Mouse (Mus musculus): Measurements from ENCODE around the gene Slc4a1.

Gene Slc4a1

GRCm38 (mm10) chr11:102327250-102327649 lies 38.8 kb downstream of the Slc4a1 start:
- no peak for DNase-seq (ENCODE audit: low read depth, low spot score)

- DNase-seq (ENCODE audit: low read depth, low spot score): no peak
Measured at GRCm38 (mm10) chr11:102323516-102323915, 42.5 kb downstream of the Slc4a1 start.

GRCm38 (mm10) chr11:102321931-102322330 lies 44.1 kb downstream of the Slc4a1 start:
- DNase-seq (ENCODE audit: low read depth, low spot score): no peak

GRCm38 (mm10) chr11:102320686-102321005 lies 45.4 kb downstream of the Slc4a1 start:
- no peak for DNase-seq (ENCODE audit: low read depth, low spot score)

- DNase-seq (ENCODE audit: low read depth, low spot score): peak; percentile 56
Measured at GRCm38 (mm10) chr11:102319941-102320685, 45.9 kb downstream of the Slc4a1 start.

GRCm38 (mm10) chr11:102319410-102319792 lies 46.6 kb downstream of the Slc4a1 start, which contains the start of gene Ubtf:
Gene Ubtf (minus strand): TSS chr11:102319742.
- peak; percentile 49 for DNase-seq (ENCODE audit: low read depth, low spot score)

GRCm38 (mm10) chr11:102318576-102319409 lies 47.2 kb downstream of the Slc4a1 start:
- DNase-seq (ENCODE audit: low read depth, low spot score): no peak

- peak; percentile 55 for DNase-seq (ENCODE audit: low read depth, low spot score)
Measured at GRCm38 (mm10) chr11:102317901-102318575, 48.0 kb downstream of the Slc4a1 start.

- DNase-seq (ENCODE audit: low read depth, low spot score): peak; percentile 37
Measured at GRCm38 (mm10) chr11:102317298-102317900, 48.6 kb downstream of the Slc4a1 start.

- DNase-seq (ENCODE audit: low read depth, low spot score): peak; percentile 83
Measured at GRCm38 (mm10) chr11:102316572-102317297, 49.3 kb downstream of the Slc4a1 start.

GRCm38 (mm10) chr11:102315690-102316571 lies 50.1 kb downstream of the Slc4a1 start:
- no peak for DNase-seq (ENCODE audit: low read depth, low spot score)

GRCm38 (mm10) chr11:102314321-102314720 lies 51.7 kb downstream of the Slc4a1 start:
- no peak for DNase-seq (ENCODE audit: low read depth, low spot score)

- DNase-seq (ENCODE audit: low read depth, low spot score): no peak
Measured at GRCm38 (mm10) chr11:102312586-102312985, 53.4 kb downstream of the Slc4a1 start.

GRCm38 (mm10) chr11:102311966-102312365 lies 54.0 kb downstream of the Slc4a1 start:
- DNase-seq (ENCODE audit: low read depth, low spot score): no peak

GRCm38 (mm10) chr11:102310768-102311695 lies 55.0 kb downstream of the Slc4a1 start:
- DNase-seq (ENCODE audit: low read depth, low spot score): no peak

GRCm38 (mm10) chr11:102309821-102310617 lies 56.0 kb downstream of the Slc4a1 start:
- DNase-seq (ENCODE audit: low read depth, low spot score): no peak

GRCm38 (mm10) chr11:102308979-102309378 lies 57.0 kb downstream of the Slc4a1 start:
- peak; percentile 95 for DNase-seq (ENCODE audit: low read depth, low spot score)

- DNase-seq (ENCODE audit: low read depth, low spot score): no peak
Measured at GRCm38 (mm10) chr11:102308104-102308503, 57.9 kb downstream of the Slc4a1 start.

Measured in embryo, embryonic 11.5 days (tissue).